Mouse (Mus musculus) olfactory bulb, adult 2 months (tissue): ENCODE measurements around the gene Wdr61. TPM values are rescaled to one million over a fixed set of nuclear protein-coding genes. Genes with fewer than 3 reads are reported as not detected.

Source experiments
- H3K27ac ChIP-seq: fragments of 200-500 bp; 2 replicates; pipeline ENCODE4 v1.5.1; 2012; ENCODE audit warnings: low read depth, low read length; ENCODE audit not compliant: insufficient read depth
- H3K4me1 ChIP-seq: fragments of 200-500 bp; 2 replicates; pipeline ENCODE4 v1.6.1; 2012; ENCODE audit warnings: low read length; ENCODE audit not compliant: control insufficient read depth, insufficient read depth
- H3K4me3 ChIP-seq: fragments of 200-500 bp; 2 replicates; pipeline ENCODE4 v1.5.1; 2012; ENCODE audit warnings: mild to moderate bottlenecking, low read depth, low read length, moderate library complexity; ENCODE audit not compliant: insufficient read depth
- CTCF ChIP-seq: fragments of 200-500 bp; IDR thresholded peaks from 2 replicates; pipeline ENCODE4 v1.5.1; 2012; ENCODE audit warnings: low read depth, mild to moderate bottlenecking, low read length, moderate library complexity; ENCODE audit not compliant: insufficient read depth
- POLR2A ChIP-seq: fragments of 200-500 bp; IDR thresholded peaks from 2 replicates; pipeline ENCODE4 v1.6.1; 2012; ENCODE audit warnings: mild to moderate bottlenecking, low read depth, low read length, moderate library complexity; ENCODE audit not compliant: insufficient read depth
- WGBS: fragments of 180-500 bp; shearing (Covaris S2); methylation state at CpG from one replicate; pipeline ENCODE4 v1.1.7; 2018; 5-methylcytosine and 5-hydroxymethylcytosine counted together
- polyA plus RNA-seq: library from polyadenylated mRNA; stranded (reverse); fragments of >200 nt; gene quantifications from 2 replicates; pipeline ENCODE4 v1.2.4, GENCODE M21; 2012; ENCODE audit warnings: low replicate concordance; ENCODE audit not compliant: missing spikeins, insufficient read depth, insufficient read length

Wdr61 gene
- polyA plus RNA-seq, 1 experiment = not detected

GRCm38 (mm10) chr9:54764091-54764490 lies 29.8 kb upstream of the Wdr61 start:
- TF ChIP-seq POLR2A = no peak
- no peak for TF ChIP-seq CTCF
- Histone ChIP-seq H3K27ac (no peak overlapping the region), H3K4me1 (peaks cover 16% of the 10 kb centered on the region), H3K4me3 (no peak overlapping the region)
- 38% methylated on average over 12 of the region's 12 CpGs for WGBS

GRCm38 (mm10) chr9:54759592-54759991 lies 25.3 kb upstream of the Wdr61 start:
- TF ChIP-seq CTCF (no peak), POLR2A (no peak)
- Histone ChIP-seq H3K4me3 (no peak overlapping the region), H3K27ac (no peak overlapping the region), H3K4me1 (peaks cover 3% of the 10 kb centered on the region; the same call in 1 of the 2 replicates)
- WGBS = 55% methylated on average over 6 of the region's 6 CpGs

- Histone ChIP-seq H3K27ac (no peak overlapping the region), H3K4me3 (no peak overlapping the region), H3K4me1 (no peaks in the 10 kb centered on the region; the same call in 1 of the 2 replicates)
- 77% methylated on average over 11 of the region's 11 CpGs for WGBS
- TF ChIP-seq POLR2A (no peak), CTCF (no peak)
These were observed 18.6 kb upstream of the Wdr61 start for GRCm38 (mm10) chr9:54752944-54753295.

- Histone ChIP-seq H3K27ac (no peak overlapping the region), H3K4me1 (no peaks in the 10 kb centered on the region; the same call in 1 of the 2 replicates), H3K4me3 (no peak overlapping the region)
- WGBS = 64% methylated on average over 21 of the region's 21 CpGs
- TF ChIP-seq POLR2A (no peak), CTCF (no peak)
These were observed 18.1 kb upstream of the Wdr61 start for GRCm38 (mm10) chr9:54752201-54752943.

- TF ChIP-seq POLR2A (no peak), CTCF (no peak)
- no peak overlapping the region for H3K4me3 ChIP-seq
- no peaks in the 10 kb centered on the region; the same call in 1 of the 2 replicates for H3K4me1 ChIP-seq
- no peak overlapping the region for H3K27ac ChIP-seq
- WGBS = 90% methylated on average over 2 of the region's 2 CpGs
These were observed 17.4 kb upstream of the Wdr61 start for GRCm38 (mm10) chr9:54751684-54752083.

- 81% methylated on average over 7 of the region's 7 CpGs for WGBS
- TF ChIP-seq CTCF (no peak), POLR2A (no peak)
- no peak overlapping the region for H3K4me3 ChIP-seq
- no peaks in the 10 kb centered on the region; the same call in 1 of the 2 replicates for H3K4me1 ChIP-seq
- no peak overlapping the region for H3K27ac ChIP-seq
These were observed 16.1 kb upstream of the Wdr61 start for GRCm38 (mm10) chr9:54750215-54750981.

- 73% methylated on average over 13 of the region's 13 CpGs for WGBS
- TF ChIP-seq POLR2A (no peak), CTCF (no peak)
- Histone ChIP-seq H3K27ac (no peak overlapping the region), H3K4me1 (no peaks in the 10 kb centered on the region; the same call in 1 of the 2 replicates), H3K4me3 (no peak overlapping the region)
These were observed 11.5 kb upstream of the Wdr61 start for GRCm38 (mm10) chr9:54745740-54746370.

- 89% methylated on average over 4 of the region's 4 CpGs for WGBS
- Histone ChIP-seq H3K4me3 (no peak overlapping the region), H3K27ac (no peak overlapping the region), H3K4me1 (peaks cover 3% of the 10 kb centered on the region; the same call in 1 of the 2 replicates)
- TF ChIP-seq POLR2A (no peak), CTCF (no peak)
These were observed 9.6 kb upstream of the Wdr61 start for GRCm38 (mm10) chr9:54743891-54744290.
